Mouse (Mus musculus): Measurements from ENCODE around the gene Ogfod1.

Ogfod1 gene

GRCm38 (mm10) chr8:94076461-94077192 is 39.6 kb downstream of the Ogfod1 start:
- DNase-seq (ENCODE audit: low spot score), result no peak

GRCm38 (mm10) chr8:94087964-94088363 is 51.0 kb downstream of the Ogfod1 start:
- DNase-seq (ENCODE audit: low spot score), result no peak

- DNase-seq (ENCODE audit: low spot score), result no peak
These were observed 52.7 kb downstream of the Ogfod1 start for GRCm38 (mm10) chr8:94089715-94090114.

GRCm38 (mm10) chr8:94092848-94093247 is 55.9 kb downstream of the Ogfod1 start:
- no peak for DNase-seq (ENCODE audit: low spot score)

- no peak for DNase-seq (ENCODE audit: low spot score)
These were observed 57.3 kb downstream of the Ogfod1 start for GRCm38 (mm10) chr8:94094281-94094680.

- peak; percentile 99 for DNase-seq (ENCODE audit: low spot score)
These were observed 61.3 kb downstream of the Ogfod1 start, which contains the start of gene Bbs2 for GRCm38 (mm10) chr8:94098081-94098974. Gene Bbs2, minus strand, starts transcription at chr8:94098928.

- DNase-seq (ENCODE audit: low spot score), result peak; percentile 19
These were observed 62.0 kb downstream of the Ogfod1 start for GRCm38 (mm10) chr8:94098996-94099395.

GRCm38 (mm10) chr8:94104146-94104545 is 67.1 kb downstream of the Ogfod1 start:
- DNase-seq (ENCODE audit: low spot score), result no peak

- DNase-seq (ENCODE audit: low spot score), result peak; percentile 54
These were observed 70.9 kb downstream of the Ogfod1 start for GRCm38 (mm10) chr8:94107871-94108270.

- DNase-seq (ENCODE audit: low spot score), result no peak
These were observed 72.4 kb downstream of the Ogfod1 start for GRCm38 (mm10) chr8:94109396-94109795.

- DNase-seq (ENCODE audit: low spot score), result no peak
These were observed 72.8 kb downstream of the Ogfod1 start for GRCm38 (mm10) chr8:94109835-94110234.

GRCm38 (mm10) chr8:94110526-94111177 is 73.7 kb downstream of the Ogfod1 start:
- no peak for DNase-seq (ENCODE audit: low spot score)

- no peak for DNase-seq (ENCODE audit: low spot score)
These were observed 76.4 kb downstream of the Ogfod1 start for GRCm38 (mm10) chr8:94113435-94113834.

GRCm38 (mm10) chr8:94113972-94114371 is 77.0 kb downstream of the Ogfod1 start:
- DNase-seq (ENCODE audit: low spot score), result no peak
